Mouse (Mus musculus): ENCODE results near the gene Nme6.
"Not testable (repeated sequence)": the region's sequence is repeated elsewhere in the genome, so short reads cannot be mapped to it uniquely, and the experiment has no call there.

Gene Nme6

GRCm38 (mm10) chr9:109832391-109833087 lies at the start of gene Nme6:
Gene Nme6, plus strand, starts transcription at chr9:109832749.
- DNase-seq (ENCODE audit: low read depth): peak; percentile 89

GRCm38 (mm10) chr9:109790570-109790969 lies 42.0 kb upstream of the Nme6 start, which contains the start of gene Fbxw27:
Gene Fbxw27, minus strand, starts transcription at chr9:109790670.
- not testable (repeated sequence) for DNase-seq (ENCODE audit: low read depth)

- DNase-seq (ENCODE audit: low read depth): no peak
Measured at GRCm38 (mm10) chr9:109795221-109795620, 37.3 kb upstream of the Nme6 start.

GRCm38 (mm10) chr9:109795811-109796210 lies 36.7 kb upstream of the Nme6 start:
- no peak for DNase-seq (ENCODE audit: low read depth)

- DNase-seq (ENCODE audit: low read depth): peak; percentile 56
Measured at GRCm38 (mm10) chr9:109798051-109798450, 34.5 kb upstream of the Nme6 start.

- not testable (repeated sequence) for DNase-seq (ENCODE audit: low read depth)
Measured at GRCm38 (mm10) chr9:109805596-109805995, 27.0 kb upstream of the Nme6 start.

GRCm38 (mm10) chr9:109806260-109806659 lies 26.3 kb upstream of the Nme6 start:
- DNase-seq (ENCODE audit: low read depth): no peak

- no peak for DNase-seq (ENCODE audit: low read depth)
Measured at GRCm38 (mm10) chr9:109806695-109807293, 25.8 kb upstream of the Nme6 start.

GRCm38 (mm10) chr9:109807898-109808297 lies 24.7 kb upstream of the Nme6 start:
- no peak for DNase-seq (ENCODE audit: low read depth)

- no peak for DNase-seq (ENCODE audit: low read depth)
Measured at GRCm38 (mm10) chr9:109811980-109812379, 20.6 kb upstream of the Nme6 start, which contains the start of gene Spink8. Gene Spink8, plus strand, starts transcription at chr9:109812280.

- DNase-seq (ENCODE audit: low read depth): no peak
Measured at GRCm38 (mm10) chr9:109813424-109813823, 19.1 kb upstream of the Nme6 start.

GRCm38 (mm10) chr9:109816341-109816740 lies 16.2 kb upstream of the Nme6 start:
- no peak for DNase-seq (ENCODE audit: low read depth)

GRCm38 (mm10) chr9:109825739-109826138 lies 6.8 kb upstream of the Nme6 start:
- DNase-seq (ENCODE audit: low read depth): no peak

- DNase-seq (ENCODE audit: low read depth): no peak
Measured at GRCm38 (mm10) chr9:109826181-109826580, 6.4 kb upstream of the Nme6 start.

- DNase-seq (ENCODE audit: low read depth): no peak
Measured at GRCm38 (mm10) chr9:109833088-109833412, 501 bp downstream of the Nme6 start.

GRCm38 (mm10) chr9:109849312-109849758 lies 16.8 kb downstream of the Nme6 start, which contains the start of gene Camp:
Gene Camp, minus strand, starts transcription at chr9:109849617.
- peak; percentile 93 for DNase-seq (ENCODE audit: low read depth)

GRCm38 (mm10) chr9:109850099-109850498 lies 17.6 kb downstream of the Nme6 start:
- peak; percentile 47 for DNase-seq (ENCODE audit: low read depth)

GRCm38 (mm10) chr9:109854341-109854740 lies 21.8 kb downstream of the Nme6 start:
- no peak for DNase-seq (ENCODE audit: low read depth)

GRCm38 (mm10) chr9:109855947-109856346 lies 23.4 kb downstream of the Nme6 start:
- no peak for DNase-seq (ENCODE audit: low read depth)

- peak; percentile 84 for DNase-seq (ENCODE audit: low read depth)
Measured at GRCm38 (mm10) chr9:109862397-109863044, 30.0 kb downstream of the Nme6 start.

GRCm38 (mm10) chr9:109863085-109863484 lies 30.5 kb downstream of the Nme6 start:
- peak; percentile 22 for DNase-seq (ENCODE audit: low read depth)

GRCm38 (mm10) chr9:109866218-109866617 lies 33.7 kb downstream of the Nme6 start:
- no peak for DNase-seq (ENCODE audit: low read depth)

GRCm38 (mm10) chr9:109870983-109871572 lies 38.5 kb downstream of the Nme6 start:
- DNase-seq (ENCODE audit: low read depth): no peak
